Mouse (Mus musculus): ENCODE measurements at regions not wholly inside any gene's neighbourhood (a gene's known extent, or its start where the extent isn't known, plus 50 kb on each side); places are given as distances from the start of the nearest gene placed in this dataset.
A peak's percentile ranks its signal among the peaks of the same experiment; 100 is the strongest.

- DNase-seq (ENCODE audit: low spot score), result no peak
- 0 out of 2 replicates have a peak, but pooled peaks cover under 1% of the 10 kb centered on the region for H3K27me3 ChIP-seq (ENCODE audit: low read depth, poor library complexity, severe bottlenecking)
- no peaks in the 10 kb centered on the region for H3K9me3 ChIP-seq (replicated peaks)
- H3K27ac ChIP-seq (replicated peaks), result no peak overlapping the region
- H3K4me1 ChIP-seq, result peaks cover 8% of the 10 kb centered on the region
- no peaks in the 10 kb centered on the region for H3K36me3 ChIP-seq
- no peak overlapping the region for H3K4me3 ChIP-seq
- WGBS, result 90% methylated on average over 3 of the region's 3 CpGs
Observed at GRCm38 (mm10) chr16:24221992-24222391, 171.3 kb upstream of the Lpp start.

GRCm38 (mm10) chr16:24220613-24221012 lies 172.7 kb upstream of the Lpp start:
- H3K27ac ChIP-seq (replicated peaks), result no peak overlapping the region
- 87% methylated on average over 3 of the region's 3 CpGs for WGBS
- no peaks in the 10 kb centered on the region for H3K9me3 ChIP-seq (replicated peaks)
- no peak for DNase-seq (ENCODE audit: low spot score)
- H3K27me3 ChIP-seq (ENCODE audit: low read depth, poor library complexity, severe bottlenecking), result 0 out of 2 replicates have a peak, but pooled peaks cover 3% of the 10 kb centered on the region
- no peaks in the 10 kb centered on the region for H3K36me3 ChIP-seq
- H3K4me3 ChIP-seq, result no peak overlapping the region
- peaks cover 8% of the 10 kb centered on the region for H3K4me1 ChIP-seq

- Histone ChIP-seq H3K4me1 (peaks cover 8% of the 10 kb centered on the region), H3K9me3 (replicated peaks) (no peaks in the 10 kb centered on the region), H3K27ac (replicated peaks) (no peak overlapping the region), H3K36me3 (no peaks in the 10 kb centered on the region), H3K4me3 (no peak overlapping the region), H3K27me3 (ENCODE audit: low read depth, poor library complexity, severe bottlenecking) (0 out of 2 replicates have a peak, but pooled peaks cover 3% of the 10 kb centered on the region)
- no peak for DNase-seq (ENCODE audit: low spot score)
- WGBS, result 88% methylated on average over 9 of the region's 9 CpGs
Observed at GRCm38 (mm10) chr16:24219691-24220090, 173.6 kb upstream of the Lpp start.

GRCm38 (mm10) chr16:24218850-24219185 lies 174.5 kb upstream of the Lpp start:
- H3K27me3 ChIP-seq (ENCODE audit: low read depth, poor library complexity, severe bottlenecking), result 0 out of 2 replicates have a peak, but pooled peaks cover 3% of the 10 kb centered on the region
- no peak for DNase-seq (ENCODE audit: low spot score)
- H3K27ac ChIP-seq (replicated peaks), result no peak overlapping the region
- H3K4me1 ChIP-seq, result peaks cover 8% of the 10 kb centered on the region
- H3K36me3 ChIP-seq, result no peaks in the 10 kb centered on the region
- H3K9me3 ChIP-seq (replicated peaks), result no peaks in the 10 kb centered on the region
- 71% methylated on average over 4 of the region's 4 CpGs for WGBS
- H3K4me3 ChIP-seq, result no peak overlapping the region

GRCm38 (mm10) chr16:24218162-24218849 lies 175.0 kb upstream of the Lpp start:
- H3K36me3 ChIP-seq, result no peaks in the 10 kb centered on the region
- peaks cover 8% of the 10 kb centered on the region for H3K4me1 ChIP-seq
- 59% methylated on average over 14 of the region's 14 CpGs for WGBS
- H3K9me3 ChIP-seq (replicated peaks), result no peaks in the 10 kb centered on the region
- H3K27me3 ChIP-seq (ENCODE audit: low read depth, poor library complexity, severe bottlenecking), result 0 out of 2 replicates have a peak, but pooled peaks cover 3% of the 10 kb centered on the region
- DNase-seq (ENCODE audit: low spot score), result no peak
- H3K4me3 ChIP-seq, result no peak overlapping the region
- H3K27ac ChIP-seq (replicated peaks), result peak overlapping the region; percentile 30; the same call in 1 of the 2 replicates

- H3K4me1 ChIP-seq, result peaks cover 9% of the 10 kb centered on the region
- H3K36me3 ChIP-seq, result no peaks in the 10 kb centered on the region
- DNase-seq (ENCODE audit: low spot score), result no peak
- WGBS, result 90% methylated on average over 5 of the region's 5 CpGs
- H3K27ac ChIP-seq (replicated peaks), result no peak overlapping the region
- H3K9me3 ChIP-seq (replicated peaks), result no peaks in the 10 kb centered on the region
- no peak overlapping the region for H3K4me3 ChIP-seq
- 0 out of 2 replicates have a peak, but pooled peaks cover 3% of the 10 kb centered on the region for H3K27me3 ChIP-seq (ENCODE audit: low read depth, poor library complexity, severe bottlenecking)
Observed at GRCm38 (mm10) chr16:24216828-24217227, 176.5 kb upstream of the Lpp start.

GRCm38 (mm10) chr16:24215353-24215752 lies 178.0 kb upstream of the Lpp start:
- no peak overlapping the region for H3K4me3 ChIP-seq
- no peaks in the 10 kb centered on the region for H3K36me3 ChIP-seq
- H3K9me3 ChIP-seq (replicated peaks), result no peaks in the 10 kb centered on the region
- H3K27ac ChIP-seq (replicated peaks), result no peak overlapping the region
- WGBS, result 92% methylated on average over 8 of the region's 8 CpGs
- no peak for DNase-seq (ENCODE audit: low spot score)
- H3K27me3 ChIP-seq (ENCODE audit: low read depth, poor library complexity, severe bottlenecking), result 0 out of 2 replicates have a peak, but pooled peaks cover 3% of the 10 kb centered on the region
- H3K4me1 ChIP-seq, result peaks cover 10% of the 10 kb centered on the region

GRCm38 (mm10) chr16:24213577-24213976 lies 179.7 kb upstream of the Lpp start:
- WGBS, result 92% methylated on average over 3 of the region's 3 CpGs
- Histone ChIP-seq H3K4me1 (peaks cover 9% of the 10 kb centered on the region), H3K27me3 (ENCODE audit: low read depth, poor library complexity, severe bottlenecking) (0 out of 2 replicates have a peak, but pooled peaks cover 3% of the 10 kb centered on the region), H3K4me3 (no peak overlapping the region), H3K27ac (replicated peaks) (no peak overlapping the region), H3K9me3 (replicated peaks) (no peaks in the 10 kb centered on the region), H3K36me3 (no peaks in the 10 kb centered on the region)
- no peak for DNase-seq (ENCODE audit: low spot score)

GRCm38 (mm10) chr16:24212702-24213101 lies 180.6 kb upstream of the Lpp start:
- Histone ChIP-seq H3K27ac (replicated peaks) (no peak overlapping the region), H3K4me3 (no peak overlapping the region), H3K9me3 (replicated peaks) (no peaks in the 10 kb centered on the region), H3K36me3 (no peaks in the 10 kb centered on the region), H3K27me3 (ENCODE audit: low read depth, poor library complexity, severe bottlenecking) (0 out of 2 replicates have a peak, but pooled peaks cover 3% of the 10 kb centered on the region), H3K4me1 (0 out of 2 replicates have a peak, but pooled peaks cover 2% of the 10 kb centered on the region)
- WGBS, result 82% methylated on average over 2 of the region's 2 CpGs
- no peak for DNase-seq (ENCODE audit: low spot score)

GRCm38 (mm10) chr16:24211588-24211987 lies 181.7 kb upstream of the Lpp start:
- Histone ChIP-seq H3K4me1 (0 out of 2 replicates have a peak, but pooled peaks cover 2% of the 10 kb centered on the region), H3K36me3 (no peaks in the 10 kb centered on the region), H3K4me3 (no peak overlapping the region), H3K9me3 (replicated peaks) (no peaks in the 10 kb centered on the region), H3K27me3 (ENCODE audit: low read depth, poor library complexity, severe bottlenecking) (no peaks in the 10 kb centered on the region), H3K27ac (replicated peaks) (no peak overlapping the region)
- 72% methylated on average over 1 of the region's 1 CpGs for WGBS
- no peak for DNase-seq (ENCODE audit: low spot score)

GRCm38 (mm10) chr16:24208876-24209275 lies 184.4 kb upstream of the Lpp start:
- Histone ChIP-seq H3K27me3 (ENCODE audit: low read depth, poor library complexity, severe bottlenecking) (no peaks in the 10 kb centered on the region), H3K9me3 (replicated peaks) (no peaks in the 10 kb centered on the region), H3K4me1 (peaks cover 10% of the 10 kb centered on the region), H3K4me3 (no peak overlapping the region), H3K27ac (replicated peaks) (no peak overlapping the region), H3K36me3 (no peaks in the 10 kb centered on the region)
- no peak for DNase-seq (ENCODE audit: low spot score)
- WGBS, result 87% methylated on average over 2 of the region's 2 CpGs

GRCm38 (mm10) chr16:24208118-24208517 lies 185.2 kb upstream of the Lpp start:
- H3K27ac ChIP-seq (replicated peaks), result no peak overlapping the region
- H3K9me3 ChIP-seq (replicated peaks), result no peaks in the 10 kb centered on the region
- H3K4me3 ChIP-seq, result no peak overlapping the region
- peaks cover 10% of the 10 kb centered on the region for H3K4me1 ChIP-seq
- no peaks in the 10 kb centered on the region for H3K27me3 ChIP-seq (ENCODE audit: low read depth, poor library complexity, severe bottlenecking)
- 86% methylated on average over 2 of the region's 2 CpGs for WGBS
- no peak for DNase-seq (ENCODE audit: low spot score)
- no peaks in the 10 kb centered on the region for H3K36me3 ChIP-seq

GRCm38 (mm10) chr16:24207056-24207455 lies 186.3 kb upstream of the Lpp start:
- H3K9me3 ChIP-seq (replicated peaks), result no peaks in the 10 kb centered on the region
- no peaks in the 10 kb centered on the region for H3K27me3 ChIP-seq (ENCODE audit: low read depth, poor library complexity, severe bottlenecking)
- H3K27ac ChIP-seq (replicated peaks), result no peak overlapping the region
- H3K4me3 ChIP-seq, result no peak overlapping the region
- WGBS, result 51% methylated on average over 4 of the region's 4 CpGs
- no peak for DNase-seq (ENCODE audit: low spot score)
- H3K36me3 ChIP-seq, result no peaks in the 10 kb centered on the region
- peaks cover 10% of the 10 kb centered on the region for H3K4me1 ChIP-seq

All from midbrain, embryonic 10.5 days (tissue).